Mouse (Mus musculus) megakaryocyte, adult 5-6 weeks (primary cell): ENCODE results near the gene Xpo5. TPM values are rescaled to one million over a fixed set of nuclear protein-coding genes. Genes with fewer than 3 reads are reported as not detected.
A peak's percentile ranks its signal among the peaks of the same experiment; 100 is the strongest.

ENCODE experiments used
- ATAC-seq: 2 replicates; pipeline ENCODE4 v1.8.0; 2016; ENCODE audit warnings: mild to moderate bottlenecking, inconsistent platforms; ENCODE audit not compliant: poor library complexity, severe bottlenecking
- total RNA-seq, 2 experiments: library from RNA; stranded (forward) in 1 of 2; stranded (reverse) in 1 of 2; fragments of 153-499, 151-499 nt in 1 of 2; fragments of 221-1000, 200-1000 nt in 1 of 2; gene quantifications; 2 replicates each; pipeline versions ENCODE4 v1.2.3 to v1.2.4; 2015 to 2017

The Xpo5 gene
- total RNA-seq, 2 experiments from 2014 or later: 21.0 to 25.1 TPM

- ATAC-seq: no peak
These were observed 13.8 kb upstream of the Xpo5 start for GRCm38 (mm10) chr17:46188829-46189228.

- ATAC-seq: no peak
These were observed 1.4 kb upstream of the Xpo5 start for GRCm38 (mm10) chr17:46201151-46201550.

- ATAC-seq: peak; percentile 34
These were observed 496 bp downstream of the Xpo5 start for GRCm38 (mm10) chr17:46203078-46203477.

GRCm38 (mm10) chr17:46206676-46207075 lies 4.1 kb downstream of the Xpo5 start:
- ATAC-seq: no peak

- no peak for ATAC-seq
These were observed 8.0 kb downstream of the Xpo5 start for GRCm38 (mm10) chr17:46210550-46210949.

- no peak for ATAC-seq
These were observed 19.0 kb downstream of the Xpo5 start for GRCm38 (mm10) chr17:46221601-46222000.

GRCm38 (mm10) chr17:46227576-46227975 lies 25.0 kb downstream of the Xpo5 start:
- no peak for ATAC-seq

GRCm38 (mm10) chr17:46236067-46236466 lies 33.5 kb downstream of the Xpo5 start:
- no peak for ATAC-seq

GRCm38 (mm10) chr17:46237079-46237478 lies 34.5 kb downstream of the Xpo5 start:
- no peak for ATAC-seq

GRCm38 (mm10) chr17:46237480-46237879 lies 34.9 kb downstream of the Xpo5 start:
- no peak for ATAC-seq

- ATAC-seq: no peak
These were observed 37.0 kb downstream of the Xpo5 start for GRCm38 (mm10) chr17:46239516-46240114.

- ATAC-seq: no peak
These were observed 38.9 kb downstream of the Xpo5 start for GRCm38 (mm10) chr17:46241471-46241870.

GRCm38 (mm10) chr17:46242274-46242673 lies 39.7 kb downstream of the Xpo5 start:
- no peak for ATAC-seq

- ATAC-seq: no peak
These were observed 40.4 kb downstream of the Xpo5 start for GRCm38 (mm10) chr17:46242993-46243392.

GRCm38 (mm10) chr17:46243624-46244023 lies 41.0 kb downstream of the Xpo5 start:
- ATAC-seq: no peak

GRCm38 (mm10) chr17:46244579-46244978 lies 42.0 kb downstream of the Xpo5 start:
- ATAC-seq: no peak

GRCm38 (mm10) chr17:46247512-46248188 lies 45.1 kb downstream of the Xpo5 start, which contains the start of the genes Polr1c and Yipf3:
Gene Polr1c, minus strand, starts transcription at chr17:46248054.
Gene Yipf3, plus strand, starts transcription at chr17:46248080.
- ATAC-seq: peak; percentile 95

GRCm38 (mm10) chr17:46248189-46248522 lies 45.6 kb downstream of the Xpo5 start:
- ATAC-seq: no peak

GRCm38 (mm10) chr17:46251174-46251573 lies 48.6 kb downstream of the Xpo5 start:
- ATAC-seq: no peak

GRCm38 (mm10) chr17:46252571-46253451 lies 50.2 kb downstream of the Xpo5 start:
- no peak for ATAC-seq

- peak; percentile 87 for ATAC-seq
These were observed 51.0 kb downstream of the Xpo5 start, which contains the start of gene Lrrc73 for GRCm38 (mm10) chr17:46253452-46254084. Gene Lrrc73, plus strand, starts transcription at chr17:46253531.
